Mouse (Mus musculus): ENCODE measurements around the gene Lrrk1.

Gene Lrrk1

DNA sequence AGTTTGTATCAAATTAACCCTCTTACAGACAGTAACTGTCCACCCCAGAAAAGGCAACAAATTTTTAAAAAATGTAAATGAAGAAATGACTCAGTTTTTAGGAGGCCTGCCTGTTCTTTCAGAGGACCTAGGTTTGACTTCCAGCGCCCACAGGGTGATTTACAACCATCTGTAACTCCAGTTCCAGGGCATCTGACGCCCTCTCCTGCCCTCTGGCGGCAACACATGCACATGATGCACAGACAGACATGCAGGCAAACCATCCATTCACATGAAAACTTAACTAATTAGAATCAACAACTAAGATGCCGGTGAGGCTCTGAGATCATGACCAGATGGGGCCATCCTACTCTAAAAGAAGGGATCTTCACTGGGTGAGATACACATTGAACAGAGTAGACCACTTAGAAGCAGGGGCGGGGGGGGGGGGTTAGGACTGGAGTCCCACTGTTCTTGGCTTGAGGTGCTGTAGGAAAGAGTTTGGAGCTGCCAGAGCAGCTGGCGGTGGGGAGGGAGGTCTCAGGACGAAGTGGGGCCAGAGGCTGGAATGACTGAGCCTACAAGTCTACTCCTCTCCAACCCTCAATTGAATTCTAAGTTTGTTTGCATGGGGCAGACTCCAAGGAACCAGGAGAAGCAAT is 206.0 kb downstream of the Lrrk1 start:
- DNase-seq, result no peak

DNA sequence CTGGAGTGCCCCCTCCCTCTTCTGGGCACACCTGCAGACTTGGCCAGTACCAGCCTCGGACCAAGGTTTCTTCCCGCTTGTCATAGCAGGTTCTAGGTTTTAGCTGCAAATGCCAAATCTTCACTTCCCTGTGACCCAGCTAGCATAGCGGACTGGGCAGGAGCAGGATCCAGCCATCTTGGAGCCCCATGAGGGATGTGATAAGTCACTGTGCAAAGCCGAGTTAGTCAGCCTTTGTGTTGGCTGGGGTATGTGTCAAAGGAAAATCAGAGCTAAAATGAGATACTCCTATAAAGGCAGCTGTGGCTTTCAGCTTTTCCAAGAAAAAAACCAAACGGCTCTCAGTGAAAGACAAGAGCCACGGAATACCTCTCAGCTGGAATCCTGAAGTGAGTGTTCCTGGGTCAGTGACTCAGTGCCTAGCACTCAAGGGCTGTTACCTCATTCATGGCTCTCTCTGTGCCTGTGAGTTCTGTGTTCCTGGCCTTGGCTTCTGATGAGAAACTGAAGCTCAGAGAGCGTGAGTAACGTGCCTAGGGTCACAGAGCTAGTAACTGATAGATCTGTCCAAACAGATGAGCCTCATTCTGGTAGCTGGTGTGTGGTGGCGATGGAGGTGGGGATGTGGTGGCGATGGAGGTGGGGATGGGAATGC is 207.3 kb downstream of the Lrrk1 start:
- no peak for DNase-seq

DNA sequence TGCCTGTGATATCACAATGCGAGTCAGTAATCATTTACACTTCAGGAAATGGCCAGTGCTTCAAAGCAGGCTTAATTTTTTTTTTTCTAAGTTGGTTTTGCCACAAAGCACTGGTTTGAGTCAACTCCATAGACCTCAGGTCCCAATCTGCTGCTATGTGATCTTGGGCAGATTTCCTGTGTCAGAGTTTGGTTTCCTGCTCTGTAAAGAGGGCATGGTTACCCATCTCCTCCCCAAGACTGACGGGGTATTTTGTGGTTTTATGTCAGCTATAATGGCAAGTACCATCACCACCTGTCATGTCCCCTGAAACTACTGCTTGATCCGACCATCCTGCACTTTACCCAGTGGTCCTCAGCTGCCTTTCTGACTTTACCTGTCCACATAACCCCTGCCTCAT is 207.9 kb downstream of the Lrrk1 start:
- no peak for DNase-seq

DNA sequence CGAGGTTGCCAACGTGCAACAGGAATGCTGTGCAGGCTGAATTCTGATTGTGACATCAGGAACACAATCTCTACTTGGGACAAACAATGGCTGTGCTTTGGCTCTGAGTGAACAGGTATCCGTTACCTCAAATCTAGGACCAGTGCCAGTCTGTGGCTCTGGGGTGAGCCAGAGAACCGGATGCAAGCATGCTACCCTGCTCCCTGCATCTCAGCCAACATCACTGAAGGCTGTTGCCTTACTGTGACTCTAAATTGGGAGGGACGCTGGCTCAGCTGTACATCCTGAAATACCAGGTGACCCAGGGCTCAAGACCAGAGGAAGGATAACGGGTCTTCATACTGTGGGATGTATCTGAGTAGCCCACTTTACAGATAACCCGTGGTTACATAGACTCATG is 208.4 kb downstream of the Lrrk1 start:
- DNase-seq, result no peak

DNA sequence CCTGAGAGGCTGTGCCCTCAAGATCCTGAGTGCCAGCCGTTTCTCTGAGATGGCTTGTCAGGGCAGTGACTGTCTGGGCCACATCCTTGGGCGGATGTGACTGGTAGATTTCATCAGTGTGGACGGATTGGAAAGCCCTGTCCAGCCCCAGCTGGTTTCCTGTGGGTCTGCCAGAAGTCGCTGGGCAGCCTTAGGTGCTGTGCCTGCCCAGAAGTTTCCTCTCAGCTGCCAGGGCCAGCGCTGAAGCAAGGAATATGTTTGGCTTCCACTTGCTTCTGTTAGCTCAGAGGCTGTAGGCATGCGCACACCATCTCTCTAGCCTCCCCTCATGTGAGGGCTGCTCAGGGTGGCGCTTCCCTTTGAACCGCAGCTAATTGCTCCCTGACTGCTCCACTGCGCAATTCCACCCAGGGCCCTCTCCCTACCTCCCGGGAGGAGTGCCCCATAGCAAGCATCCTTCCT is 209.0 kb downstream of the Lrrk1 start:
- DNase-seq, result peak; percentile 57 to 84

DNA sequence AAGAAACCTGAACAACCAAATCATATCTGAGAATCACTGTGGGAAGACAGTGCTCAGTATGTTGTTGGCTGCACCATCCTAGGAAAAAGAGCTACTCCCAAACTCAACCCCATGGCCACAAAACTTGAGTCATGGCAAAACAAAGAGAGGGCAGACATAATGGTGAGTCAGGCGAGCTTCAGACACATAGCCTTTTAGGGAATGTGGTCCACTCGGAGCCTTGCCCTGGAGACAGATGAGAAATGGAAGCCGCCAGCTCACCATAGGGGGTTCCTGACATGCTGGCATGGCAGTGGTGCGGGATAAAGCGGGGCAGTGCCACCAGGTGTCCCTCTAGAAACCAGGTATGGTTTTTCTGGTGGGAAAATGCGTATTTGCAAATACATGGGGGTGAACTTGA is 210.0 kb downstream of the Lrrk1 start:
- DNase-seq, result no peak

DNA sequence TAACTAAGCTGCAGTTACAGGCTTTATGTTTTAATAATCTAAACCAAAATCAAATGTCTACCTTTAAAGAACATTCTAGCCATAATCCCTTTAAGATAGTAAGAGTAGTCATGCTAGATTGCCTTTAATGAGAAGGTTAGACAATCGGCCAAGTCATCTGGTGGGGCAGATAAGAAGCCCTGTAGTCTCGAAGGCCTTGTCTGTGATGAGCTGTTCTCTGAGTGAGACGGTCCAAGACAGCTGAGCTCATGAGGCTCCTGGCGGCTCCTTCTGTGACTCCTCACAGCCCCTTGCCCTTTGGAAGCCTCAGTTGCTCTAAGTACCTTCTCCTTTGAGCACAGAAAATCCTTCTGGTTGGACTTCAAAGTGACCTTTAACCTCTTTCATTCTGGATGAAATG is 211.2 kb downstream of the Lrrk1 start:
- DNase-seq, result no peak
